In the genomic region with DNA sequence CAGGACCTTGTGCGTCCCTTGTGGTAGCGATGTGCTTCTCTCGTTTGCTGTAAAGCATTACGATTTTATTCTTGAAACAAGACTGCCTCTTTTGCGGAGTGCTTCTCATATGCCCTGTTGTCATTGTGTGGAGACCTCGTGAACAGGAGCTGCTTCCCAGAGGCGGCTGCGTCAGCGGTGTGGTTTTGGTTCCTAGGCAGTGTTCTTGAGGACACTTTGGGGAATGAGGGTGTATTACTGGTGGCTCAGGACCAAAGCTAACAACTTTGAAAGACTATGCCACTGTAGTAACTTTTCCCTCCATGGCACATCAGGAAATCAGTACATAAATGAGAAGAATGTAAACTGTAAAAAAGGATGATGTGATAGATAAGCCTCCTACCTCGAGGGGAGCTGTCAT, we compare ENCODE assay signal across 21 mouse cellular contexts.
DNase-seq lines count a peak whose midpoint lies in the region; ATAC-seq and TF ChIP-seq lines count a peak whose summit lies in the region.
"Had no signal": no experiment of that assay in that cellular context is flagged by ENCODE, and none has a peak within 500 bp of the region (broad histone marks: within the 10 kb centered on the region; RNA-seq: fewer than 3 reads in every experiment).

No protein-coding gene starts in this region.

- no peaks in the 10 kb centered on the region for H3K27me3 ChIP-seq in heart, postnatal 0 days (ENCODE audit: control insufficient read depth, insufficient read depth, low read length)
- H3K27me3 ChIP-seq in lung, postnatal 0 days (replicated peaks; ENCODE audit: insufficient read depth, low read length) = no peaks in the 10 kb centered on the region
- no peaks in the 10 kb centered on the region for H3K27me3 ChIP-seq in neural tube, embryonic 15.5 days (replicated peaks)
- H3K27me3 ChIP-seq: CH12.LX; embryonic facial prominence, embryonic 13.5 days; forebrain, embryonic 13.5 days; heart, embryonic 15.5 days; hindbrain, embryonic 12.5 days; Patski had no signal

- peak; percentile 14 for DNase-seq in heart, postnatal 0 days (ENCODE audit: low spot score)
- DNase-seq in heart, postnatal 4 days = no peak
- DNase-seq in lung, postnatal 0 days (ENCODE audit: low spot score) = no peak
- no peak for DNase-seq in lung, postnatal 10 days
- no peak for DNase-seq in neural tube, embryonic 10.5 days (ENCODE audit: extremely low spot score, low spot score)
- DNase-seq: adrenal gland, postnatal 14 days; cerebellum, adult 18-20 months; cerebellum, adult 9-11 months; cerebellum, postnatal 36 days; gastrocnemius, postnatal 14 days; heart, adult 2 months had no signal

- no peak for ATAC-seq in heart, postnatal 0 days (ENCODE audit: insufficient read depth, low read depth)
- ATAC-seq in lung, postnatal 0 days = no peak
- ATAC-seq in neural tube, embryonic 15.5 days (ENCODE audit: low FRiP score) = no peak
- no peak for ATAC-seq in cerebellum, adult (ENCODE audit: insufficient number of reproducible peaks, low FRiP score, low TSS enrichment)
- ATAC-seq: activated CD4-positive, CD25-positive, alpha-beta regulatory T cell, adult 4 months; forebrain, embryonic 13.5 days; hindbrain, embryonic 16.5 days; Patski had no signal

- H3K4me1 ChIP-seq in heart, postnatal 0 days (ENCODE audit: control insufficient read depth, insufficient read depth) = peaks cover 12% of the 10 kb centered on the region
- H3K4me1 ChIP-seq in lung, postnatal 0 days (ENCODE audit: insufficient read depth, low read depth, low read length) = peaks cover 12% of the 10 kb centered on the region; the same call in 1 of the 2 replicates
- H3K4me1 ChIP-seq in neural tube, embryonic 15.5 days = peaks cover 37% of the 10 kb centered on the region

- H3K36me3 ChIP-seq in heart, postnatal 0 days (replicated peaks; ENCODE audit: control insufficient read depth, insufficient read depth, low read length) = peaks cover 10% of the 10 kb centered on the region; the same call in 1 of the 2 replicates
- H3K36me3 ChIP-seq in lung, postnatal 0 days (ENCODE audit: insufficient read depth, low read length) = no peaks in the 10 kb centered on the region
- H3K36me3 ChIP-seq in neural tube, embryonic 15.5 days = peaks cover 9% of the 10 kb centered on the region; the same call in 1 of the 2 replicates

- no peak overlapping the region for H3K4me3 ChIP-seq in heart, postnatal 0 days (ENCODE audit: low read depth, low read length)
- H3K4me3 ChIP-seq in lung, postnatal 0 days (ENCODE audit: low read depth, low read length) = no peak overlapping the region
- H3K4me3 ChIP-seq in neural tube, embryonic 15.5 days (replicated peaks) = no peak overlapping the region
- H3K4me3 ChIP-seq: embryonic facial prominence, embryonic 13.5 days; forebrain, embryonic 13.5 days; heart, adult 2 months; heart, embryonic 15.5 days; hindbrain, embryonic 12.5 days had no signal

- no peak overlapping the region for H3K4me2 ChIP-seq in heart, postnatal 0 days (ENCODE audit: low read depth, low read length)
- no peak overlapping the region for H3K4me2 ChIP-seq in lung, postnatal 0 days (replicated peaks; ENCODE audit: low read depth, low read length)
- H3K4me2 ChIP-seq in neural tube, embryonic 15.5 days = no peak overlapping the region
- H3K4me2 ChIP-seq: embryonic facial prominence, embryonic 13.5 days; forebrain, embryonic 13.5 days; hindbrain, embryonic 12.5 days had no signal

- WGBS in heart, postnatal 0 days = 58% methylated on average over 10 of the region's 10 CpGs
- 57% methylated on average over 10 of the region's 10 CpGs for WGBS in lung, postnatal 0 days
- WGBS in neural tube, embryonic 15.5 days = 71% methylated on average over 10 of the region's 10 CpGs

- no peaks in the 10 kb centered on the region for H3K9me3 ChIP-seq in heart, postnatal 0 days (replicated peaks; ENCODE audit: control insufficient read depth, low read length)
- H3K9me3 ChIP-seq in lung, postnatal 0 days (ENCODE audit: low read length) = no peaks in the 10 kb centered on the region
- no peaks in the 10 kb centered on the region for H3K9me3 ChIP-seq in neural tube, embryonic 15.5 days (replicated peaks)
- H3K9me3 ChIP-seq: embryonic facial prominence, embryonic 13.5 days; forebrain, embryonic 13.5 days; heart, embryonic 15.5 days; hindbrain, embryonic 12.5 days had no signal

- TF ChIP-seq EP300 in heart, postnatal 0 days (IDR thresholded peaks at IDR 0.05; ENCODE audit: low read depth) = no peak
- TF ChIP-seq EP300 in lung, postnatal 0 days (IDR thresholded peaks at IDR 0.05) = no peak

- TF ChIP-seq CTCF in heart, postnatal 0 days (IDR thresholded peaks at IDR 0.05; ENCODE audit: low read depth) = no peak
- 0 out of 2 replicates have a peak, but pooled peaks have one; percentile 6 for TF ChIP-seq CTCF in lung, postnatal 0 days (IDR thresholded peaks at IDR 0.05)

- no peak overlapping the region for H3K9ac ChIP-seq in heart, postnatal 0 days (replicated peaks; ENCODE audit: low read depth, low read length)
- no peak overlapping the region for H3K9ac ChIP-seq in lung, postnatal 0 days (replicated peaks; ENCODE audit: low read depth)
- H3K9ac ChIP-seq in neural tube, embryonic 15.5 days (replicated peaks) = no peak overlapping the region
- H3K9ac ChIP-seq: embryonic facial prominence, embryonic 13.5 days; heart, embryonic 15.5 days; hindbrain, embryonic 12.5 days had no signal

- no peak overlapping the region for H3K27ac ChIP-seq in heart, postnatal 0 days (ENCODE audit: low read depth)
- no peak overlapping the region for H3K27ac ChIP-seq in lung, postnatal 0 days (ENCODE audit: low read length)
- 0 out of 2 replicates have a peak overlapping the region, but pooled peaks have one; percentile 18 for H3K27ac ChIP-seq in neural tube, embryonic 15.5 days (replicated peaks)
- H3K27ac ChIP-seq: embryonic facial prominence, embryonic 13.5 days; heart, adult 2 months; hindbrain, embryonic 12.5 days had no signal
